Mouse (Mus musculus) lung, adult 2 months (tissue): ENCODE measurements around the gene Aldh3b1.

Source experiments
- CTCF ChIP-seq: fragments of 200-500 bp; IDR thresholded peaks from 2 replicates; pipeline ENCODE4 v1.5.1; 2011; ENCODE audit warnings: mild to moderate bottlenecking, low read length, control low read depth; ENCODE audit not compliant: insufficient read depth
- POLR2A ChIP-seq: fragments of 200-500 bp; IDR thresholded peaks from 2 replicates; pipeline ENCODE4 v1.6.1; 2011; ENCODE audit warnings: low read depth, mild to moderate bottlenecking, control low read depth, low read length, borderline replicate concordance; ENCODE audit errors: extremely low read depth

DNA sequence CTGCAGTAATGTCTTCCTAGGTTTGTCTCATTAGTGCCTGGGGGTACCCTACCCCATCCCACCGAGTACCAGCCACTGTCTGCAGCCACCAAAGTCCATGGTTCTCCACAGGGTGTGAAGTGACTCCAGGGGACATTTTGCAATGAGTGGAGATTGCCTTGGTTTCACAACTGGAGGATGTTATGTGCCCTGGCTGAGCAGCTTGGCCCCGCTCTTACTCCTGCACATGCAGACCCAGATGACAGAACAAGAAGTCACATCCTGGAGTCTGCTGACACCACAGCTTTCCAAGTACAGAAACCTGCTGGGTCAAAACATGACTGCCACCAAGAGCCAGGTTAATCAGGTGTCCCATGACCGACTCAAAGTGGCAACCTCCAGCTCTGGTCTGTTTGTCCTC lies 25.4 kb upstream of the Aldh3b1 start:
- no peak for TF ChIP-seq CTCF
- TF ChIP-seq POLR2A = no peak
